Mouse (Mus musculus): ENCODE results near the gene H1foo. TPM values are rescaled to one million over a fixed set of nuclear protein-coding genes. Genes with fewer than 3 reads are reported as not detected.

The H1foo gene
- polyA plus RNA-seq, 1 experiment from 2014 or later = not detected

DNA sequence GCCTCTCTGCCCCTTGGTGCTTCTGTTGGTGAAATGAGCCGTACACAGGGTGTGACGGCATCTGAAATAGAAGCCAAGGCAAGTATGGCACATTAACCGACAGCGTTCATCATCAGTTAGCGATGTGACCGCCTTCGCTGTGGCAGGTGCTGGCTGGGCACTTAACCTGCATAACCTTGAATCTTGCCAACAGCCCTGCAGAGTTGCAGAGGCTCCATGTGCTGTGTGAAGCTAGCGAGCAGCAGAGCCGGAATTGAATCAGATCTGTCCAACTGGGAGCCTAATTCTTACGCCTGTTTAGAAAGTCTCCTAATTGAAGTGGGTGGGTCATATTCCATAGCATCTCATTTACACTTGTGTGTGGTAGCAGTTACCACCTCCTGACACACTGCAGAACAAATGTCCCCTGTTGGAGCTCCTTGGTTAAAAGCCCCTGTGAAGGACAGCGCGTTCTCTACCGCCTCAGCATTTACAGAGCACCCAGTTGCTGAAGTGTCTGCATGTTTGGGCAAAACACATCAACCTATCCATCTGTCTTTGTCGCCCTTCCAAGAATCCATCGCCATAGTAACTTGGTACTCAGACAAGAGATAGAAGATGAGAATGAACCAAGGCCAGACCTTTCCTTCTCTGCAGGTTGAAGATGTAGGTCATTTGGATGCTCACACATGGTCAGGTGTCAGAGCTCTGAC, 30.1 kb upstream of the H1foo start:
- 91% methylated on average over 15 of the region's 15 CpGs for WGBS (ENCODE audit: missing documents)
- H3K4me3 ChIP-seq (ENCODE audit: inconsistent target) = no peak overlapping the region
- H3K36me3 ChIP-seq (ENCODE audit: inconsistent target) = no peaks in the 10 kb centered on the region
- no peak overlapping the region for H3K27ac ChIP-seq
- H3K79me2 ChIP-seq (ENCODE audit: inconsistent target) = no peaks in the 10 kb centered on the region

DNA sequence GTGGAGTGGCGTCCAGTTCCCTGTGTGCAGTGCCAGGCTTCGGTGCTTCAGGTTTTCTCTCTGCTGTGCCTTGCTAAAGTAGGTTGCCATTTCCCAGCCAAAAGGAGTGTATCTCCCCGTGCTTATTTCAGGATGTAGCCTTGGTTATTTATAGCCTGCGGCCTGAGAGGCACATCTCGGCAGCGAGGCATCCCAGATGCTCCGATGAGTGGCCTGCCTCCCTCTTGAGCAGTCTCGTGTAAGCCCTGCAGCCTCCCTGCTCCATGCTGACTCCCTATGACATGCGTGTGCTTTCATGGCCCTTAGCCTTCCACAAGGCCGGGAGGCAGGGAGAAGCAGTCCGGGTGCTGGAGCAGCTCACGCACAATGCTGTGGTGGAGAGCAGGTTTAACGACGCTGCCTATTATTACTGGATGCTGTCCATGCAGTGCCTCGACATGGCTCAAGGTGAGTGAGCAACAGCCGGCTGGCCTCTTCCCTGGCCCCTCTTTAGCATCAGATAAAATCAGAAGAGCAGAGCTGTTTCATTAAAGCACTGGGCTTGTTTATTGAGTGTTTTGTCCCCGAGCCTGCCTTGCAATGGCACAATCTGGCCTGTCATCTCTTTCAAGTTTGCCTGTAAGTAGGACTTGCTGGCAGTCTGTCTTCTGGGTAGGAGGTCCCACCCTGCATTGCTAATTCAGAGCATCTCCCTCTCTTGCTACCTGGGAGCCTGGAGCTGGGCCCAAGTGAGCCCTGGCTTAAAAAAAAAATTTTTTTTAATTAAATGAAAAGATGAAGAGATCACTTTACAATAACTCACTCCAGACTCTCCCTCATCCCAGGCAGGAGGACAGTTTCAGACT, 28.9 kb upstream of the H1foo start:
- Histone ChIP-seq H3K79me2 (ENCODE audit: inconsistent target) (no peaks in the 10 kb centered on the region), H3K36me3 (ENCODE audit: inconsistent target) (no peaks in the 10 kb centered on the region), H3K27ac (no peak overlapping the region), H3K4me3 (ENCODE audit: inconsistent target) (no peak overlapping the region)
- 89% methylated on average over 17 of the region's 17 CpGs for WGBS (ENCODE audit: missing documents)

DNA sequence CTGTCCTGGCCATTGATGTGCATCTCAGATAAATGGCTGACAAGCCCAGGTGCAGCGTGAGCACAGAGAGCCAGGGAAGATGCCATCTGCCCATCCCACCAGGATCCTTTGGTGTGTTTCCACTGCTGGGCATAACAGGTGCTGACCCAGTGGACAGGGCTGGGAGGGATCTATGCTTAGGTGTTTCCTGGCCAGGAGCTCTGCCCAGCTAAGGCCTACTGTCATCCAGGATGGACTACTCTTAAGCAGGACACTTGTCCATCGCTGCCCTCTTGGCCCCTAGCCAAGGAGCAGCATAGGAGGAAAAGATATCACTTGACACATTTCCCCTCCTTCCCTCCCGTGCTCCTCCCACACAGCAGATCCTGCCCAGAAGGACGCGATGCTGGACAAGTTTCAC, 28.1 kb upstream of the H1foo start:
- WGBS (ENCODE audit: missing documents) = 89% methylated on average over 5 of the region's 5 CpGs

DNA sequence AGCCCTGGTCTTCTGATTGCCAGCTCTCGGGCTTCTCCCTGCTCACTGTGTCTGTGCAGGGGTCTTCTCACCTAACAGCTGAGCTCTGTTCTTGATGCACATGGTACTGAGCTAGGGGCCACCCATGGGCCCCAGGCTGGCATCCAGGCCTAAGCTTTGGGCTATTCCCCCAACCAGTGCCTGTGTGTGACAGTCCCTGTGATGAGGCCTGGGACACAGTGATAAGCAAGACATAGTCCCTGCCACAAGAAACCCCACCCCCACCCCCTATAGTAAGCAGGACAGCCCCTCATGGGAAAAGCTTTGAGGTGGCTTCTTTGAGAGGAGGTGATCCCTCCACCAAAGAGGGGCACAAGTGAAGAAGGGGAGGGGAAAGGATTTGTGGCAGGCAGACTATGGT, 26.1 kb upstream of the H1foo start:
- WGBS (ENCODE audit: missing documents) = 81% methylated on average over 1 of the region's 1 CpGs
- Histone ChIP-seq H3K27ac (no peak overlapping the region), H3K36me3 (ENCODE audit: inconsistent target) (no peaks in the 10 kb centered on the region), H3K4me3 (ENCODE audit: inconsistent target) (no peak overlapping the region), H3K79me2 (ENCODE audit: inconsistent target) (no peaks in the 10 kb centered on the region)

More for the DNA sequence above, 28.1 kb upstream of the H1foo start:
- Histone ChIP-seq H3K79me2 (ENCODE audit: inconsistent target) (no peaks in the 10 kb centered on the region), H3K4me3 (ENCODE audit: inconsistent target) (no peak overlapping the region), H3K27ac (no peak overlapping the region), H3K36me3 (ENCODE audit: inconsistent target) (no peaks in the 10 kb centered on the region)

GRCm38 (mm10) chr6:115919876-115920275, 24.9 kb upstream of the H1foo start:
- Histone ChIP-seq H3K36me3 (ENCODE audit: inconsistent target) (no peaks in the 10 kb centered on the region), H3K27ac (no peak overlapping the region), H3K4me3 (ENCODE audit: inconsistent target) (no peak overlapping the region), H3K79me2 (ENCODE audit: inconsistent target) (no peaks in the 10 kb centered on the region)
- 95% methylated on average over 5 of the region's 5 CpGs for whole genome bisulfite sequencing (ENCODE audit: missing documents)

- no peaks in the 10 kb centered on the region for H3K36me3 ChIP-seq (ENCODE audit: inconsistent target)
- H3K27ac ChIP-seq = no peak overlapping the region
- H3K79me2 ChIP-seq (ENCODE audit: inconsistent target) = no peaks in the 10 kb centered on the region
- 66% methylated on average over 6 of the region's 6 CpGs for WGBS (ENCODE audit: missing documents)
- H3K4me3 ChIP-seq (ENCODE audit: inconsistent target) = no peak overlapping the region
Measured at GRCm38 (mm10) chr6:115924829-115925228, 19.9 kb upstream of the H1foo start.

DNA sequence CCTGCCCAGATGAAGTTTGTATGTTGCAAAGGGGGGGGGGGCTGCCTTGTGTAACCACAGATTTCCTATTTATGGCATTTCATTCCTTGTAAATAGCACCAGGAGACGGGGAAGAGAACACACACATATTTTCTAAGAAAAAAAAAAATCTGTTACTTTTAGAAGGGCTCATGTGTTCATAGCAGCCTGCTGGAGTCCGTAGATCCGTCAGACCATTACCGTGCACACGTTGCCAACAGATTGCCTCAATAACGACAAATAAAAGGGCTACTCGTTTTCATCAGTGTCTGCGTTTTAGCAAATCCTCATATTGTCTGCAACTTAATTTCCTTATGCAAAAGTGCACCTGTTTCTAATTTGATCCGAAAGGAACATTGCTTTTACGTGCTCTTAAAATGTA, 18.3 kb upstream of the H1foo start:
- Histone ChIP-seq H3K27ac (no peak overlapping the region), H3K36me3 (ENCODE audit: inconsistent target) (no peaks in the 10 kb centered on the region), H3K79me2 (ENCODE audit: inconsistent target) (no peaks in the 10 kb centered on the region), H3K4me3 (ENCODE audit: inconsistent target) (no peak overlapping the region)
- 94% methylated on average over 10 of the region's 10 CpGs for WGBS (ENCODE audit: missing documents)

DNA sequence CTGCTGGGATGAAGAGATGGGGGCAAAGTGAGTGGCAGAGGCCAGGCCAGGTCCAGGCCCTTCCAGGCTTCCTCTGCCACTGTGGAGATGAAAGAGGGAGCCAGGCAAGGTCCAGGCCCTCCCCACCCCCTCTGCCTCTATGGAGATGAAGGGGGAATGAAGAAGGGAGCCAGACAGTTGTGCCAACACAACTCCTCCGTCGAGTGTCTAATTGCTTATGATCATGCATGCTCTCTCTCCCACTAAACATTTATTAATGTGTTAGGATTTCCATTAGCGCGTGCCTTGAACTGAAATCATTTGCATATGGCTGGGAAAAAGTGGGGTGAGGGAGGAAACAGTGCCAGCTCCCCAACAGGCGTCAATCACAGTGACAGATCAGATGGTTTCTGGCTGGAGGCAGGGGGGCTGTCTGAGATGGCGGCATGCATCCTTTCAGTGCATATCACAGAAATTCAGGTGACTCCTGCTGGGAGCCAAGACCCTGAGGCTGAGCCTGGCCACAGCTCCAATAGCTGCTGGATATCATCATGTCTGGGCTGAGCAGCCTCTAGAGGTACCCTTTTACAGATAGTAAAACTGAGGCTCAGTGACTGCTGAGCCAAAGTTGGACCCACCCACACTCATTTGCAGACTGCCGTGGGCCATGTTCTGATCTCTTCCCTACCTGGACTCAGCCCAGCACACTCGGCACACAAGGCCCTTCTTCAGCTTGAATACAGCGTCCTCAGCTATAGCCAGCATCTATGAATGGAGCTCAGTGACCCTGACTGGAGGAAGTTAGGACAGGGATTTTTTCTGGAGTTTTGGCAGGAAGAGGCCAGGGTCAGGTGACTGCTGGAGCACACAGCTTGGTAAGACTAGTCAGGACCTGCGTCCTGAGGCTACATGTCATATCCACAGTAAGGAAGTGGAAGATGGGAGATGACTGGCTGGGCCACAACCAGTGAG, 17.2 kb upstream of the H1foo start:
- Histone ChIP-seq H3K36me3 (ENCODE audit: inconsistent target) (no peaks in the 10 kb centered on the region), H3K4me3 (ENCODE audit: inconsistent target) (no peak overlapping the region), H3K79me2 (ENCODE audit: inconsistent target) (no peaks in the 10 kb centered on the region), H3K27ac (no peak overlapping the region)
- 91% methylated on average over 10 of the region's 10 CpGs for WGBS (ENCODE audit: missing documents)

DNA sequence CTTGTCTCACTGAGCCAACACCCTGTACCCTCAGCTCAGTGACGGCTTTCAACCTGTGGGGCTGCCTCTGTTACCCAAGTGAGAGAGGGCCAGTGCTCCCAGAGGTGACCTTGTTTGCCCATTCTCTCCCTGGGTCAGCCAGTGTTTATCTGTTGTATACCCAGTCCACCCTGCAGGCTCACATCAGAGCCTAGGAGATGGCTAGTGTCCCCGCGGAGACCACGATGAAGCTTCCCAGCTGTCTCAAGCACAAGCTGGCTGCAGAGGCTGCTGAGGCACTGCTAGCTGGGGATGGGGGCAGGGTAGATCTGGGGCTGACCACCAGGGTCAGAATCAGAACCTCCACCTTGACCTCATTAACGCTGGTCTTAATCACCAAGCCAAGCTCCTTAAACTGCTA, 14.7 kb upstream of the H1foo start:
- H3K79me2 ChIP-seq (ENCODE audit: inconsistent target) = no peaks in the 10 kb centered on the region
- WGBS (ENCODE audit: missing documents) = 92% methylated on average over 4 of the region's 5 CpGs
- no peak overlapping the region for H3K4me3 ChIP-seq (ENCODE audit: inconsistent target)

GRCm38 (mm10) chr6:115931639-115932038, 13.1 kb upstream of the H1foo start, which contains the start of gene Rho:
TSS of gene Rho (plus strand) at chr6:115931748.
- no peak within 1 kb of the TSS for H3K27ac ChIP-seq
- WGBS (ENCODE audit: missing documents) = 93% methylated on average over 14 of the region's 14 CpGs
- H3K4me3 ChIP-seq (ENCODE audit: inconsistent target) = no peak within 1 kb of the TSS
- no peaks in the 10 kb centered on the region for H3K36me3 ChIP-seq (ENCODE audit: inconsistent target)
- no peaks in the 10 kb centered on the region for H3K79me2 ChIP-seq (ENCODE audit: inconsistent target)

More for the DNA sequence above, 14.7 kb upstream of the H1foo start:
- Histone ChIP-seq H3K27ac (no peak overlapping the region), H3K36me3 (ENCODE audit: inconsistent target) (no peaks in the 10 kb centered on the region)

- Histone ChIP-seq H3K27ac (no peak overlapping the region), H3K79me2 (ENCODE audit: inconsistent target) (no peaks in the 10 kb centered on the region), H3K4me3 (ENCODE audit: inconsistent target) (no peak overlapping the region), H3K36me3 (ENCODE audit: inconsistent target) (no peaks in the 10 kb centered on the region)
- WGBS (ENCODE audit: missing documents) = 97% methylated on average over 3 of the region's 3 CpGs
Measured at GRCm38 (mm10) chr6:115932391-115932790, 12.3 kb upstream of the H1foo start.

DNA sequence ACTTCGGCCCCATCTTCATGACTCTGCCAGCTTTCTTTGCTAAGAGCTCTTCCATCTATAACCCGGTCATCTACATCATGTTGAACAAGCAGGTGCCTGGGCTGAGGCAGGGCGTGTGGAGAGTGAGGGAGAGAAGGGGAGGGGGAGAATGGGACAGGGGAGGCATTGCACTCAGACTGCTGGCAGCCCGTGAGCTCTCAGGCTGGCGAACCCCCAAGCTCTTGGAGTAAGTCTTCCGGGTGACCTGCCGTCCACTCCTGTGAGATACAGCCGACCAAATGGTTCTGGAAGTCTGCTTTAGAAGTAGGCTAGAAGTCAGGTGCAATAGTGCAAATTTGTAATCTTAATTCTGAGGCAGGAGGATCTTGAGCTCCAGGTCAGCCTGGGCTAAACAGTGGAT, 9.2 kb upstream of the H1foo start:
- no peak overlapping the region for H3K4me3 ChIP-seq (ENCODE audit: inconsistent target)
- no peaks in the 10 kb centered on the region for H3K79me2 ChIP-seq (ENCODE audit: inconsistent target)
- WGBS (ENCODE audit: missing documents) = 85% methylated on average over 8 of the region's 8 CpGs
- H3K27ac ChIP-seq = no peak overlapping the region
- H3K36me3 ChIP-seq (ENCODE audit: inconsistent target) = no peaks in the 10 kb centered on the region

DNA sequence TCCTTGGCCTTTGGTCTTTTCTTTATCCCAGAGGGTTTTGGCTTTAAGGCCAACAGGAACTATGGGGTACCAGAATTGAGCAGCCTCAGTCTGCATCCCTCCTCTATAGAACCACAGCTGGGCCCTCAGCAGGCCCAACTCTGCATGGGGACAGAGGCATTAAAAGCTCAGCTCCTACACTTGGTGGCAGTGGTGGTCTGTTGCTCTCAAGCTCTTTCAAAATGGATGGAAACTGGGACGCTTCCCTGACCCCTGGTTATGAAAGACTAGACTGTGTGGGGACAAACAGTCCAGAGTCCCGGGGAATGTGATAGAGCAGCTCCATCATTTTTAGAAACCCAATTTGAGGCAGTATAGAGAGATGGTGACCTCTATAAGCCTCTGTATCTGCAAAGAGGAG, 6.7 kb upstream of the H1foo start:
- Histone ChIP-seq H3K79me2 (ENCODE audit: inconsistent target) (no peaks in the 10 kb centered on the region), H3K36me3 (ENCODE audit: inconsistent target) (no peaks in the 10 kb centered on the region), H3K27ac (no peak overlapping the region), H3K4me3 (ENCODE audit: inconsistent target) (no peak overlapping the region)
- WGBS (ENCODE audit: missing documents) = 91% methylated on average over 2 of the region's 2 CpGs

- Histone ChIP-seq H3K27ac (no peak overlapping the region), H3K36me3 (ENCODE audit: inconsistent target) (no peaks in the 10 kb centered on the region), H3K79me2 (ENCODE audit: inconsistent target) (no peaks in the 10 kb centered on the region), H3K4me3 (ENCODE audit: inconsistent target) (no peak overlapping the region)
- 92% methylated on average over 1 of the region's 1 CpGs for whole genome bisulfite sequencing (ENCODE audit: missing documents)
Measured at GRCm38 (mm10) chr6:115938798-115939197, 5.9 kb upstream of the H1foo start.
